Mouse (Mus musculus): ENCODE measurements around the gene Vkorc1. TPM values are rescaled to one million over a fixed set of nuclear protein-coding genes. Genes with fewer than 3 reads are reported as not detected.
"Not testable (repeated sequence)": the region's sequence is repeated elsewhere in the genome, so short reads cannot be mapped to it uniquely, and the experiment has no call there.

Vkorc1 gene
- polyA plus RNA-seq, 1 experiment = 31.8 TPM

- H3K27ac ChIP-seq (ENCODE audit: insufficient read depth, low read length) = no peak overlapping the region
- no peak overlapping the region for H3K9ac ChIP-seq (ENCODE audit: low read depth, poor library complexity, severe bottlenecking)
- no peaks in the 10 kb centered on the region for H3K27me3 ChIP-seq (ENCODE audit: control insufficient read depth, insufficient read depth, low read length, poor library complexity, severe bottlenecking)
- no peaks in the 10 kb centered on the region for H3K4me1 ChIP-seq (ENCODE audit: control insufficient read depth, insufficient read depth, low read length)
- H3K36me3 ChIP-seq (ENCODE audit: control insufficient read depth, insufficient read depth, low read length, poor library complexity, severe bottlenecking) = no peaks in the 10 kb centered on the region
- no peaks in the 10 kb centered on the region for H3K9me3 ChIP-seq (replicated peaks; ENCODE audit: control insufficient read depth, insufficient read depth, low read length, poor library complexity, severe bottlenecking)
- no peak overlapping the region for H3K4me3 ChIP-seq (ENCODE audit: low read depth, low read length)
- no peak for TF ChIP-seq EP300 (IDR thresholded peaks at IDR 0.05; ENCODE audit: insufficient read depth, low read depth, low read length)
- no peak for TF ChIP-seq CTCF (IDR thresholded peaks at IDR 0.05; ENCODE audit: low read depth, low read length)
- no peak for TF ChIP-seq POLR2A (IDR thresholded peaks at IDR 0.05; ENCODE audit: insufficient read depth, low read length)
Observed at GRCm38 (mm10) chr7:127898179-127898956, 3.0 kb upstream of the Vkorc1 start.

DNA sequence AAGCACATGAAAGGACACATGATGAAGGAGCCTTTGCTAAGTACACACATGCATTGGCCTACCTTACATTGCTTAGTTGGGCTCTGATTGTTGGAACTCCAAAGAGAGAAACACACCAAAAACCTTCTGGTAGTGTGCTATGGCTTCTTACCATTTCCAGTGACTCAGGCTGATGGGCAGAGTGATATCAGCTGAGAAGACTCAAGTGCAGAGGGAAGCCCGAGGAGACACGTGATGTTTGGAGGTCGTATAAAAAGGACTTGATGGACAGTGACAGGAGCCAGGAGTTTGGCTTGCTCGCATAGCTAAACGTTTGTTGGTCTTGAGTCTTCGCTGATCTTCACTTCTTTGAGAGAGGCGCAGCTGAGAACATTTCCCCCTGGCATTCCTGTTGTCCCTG is 2.1 kb upstream of the Vkorc1 start:
- no peak overlapping the region for H3K4me3 ChIP-seq (ENCODE audit: low read depth, low read length)
- TF ChIP-seq EP300 (IDR thresholded peaks at IDR 0.05; ENCODE audit: insufficient read depth, low read depth, low read length) = no peak
- TF ChIP-seq POLR2A (IDR thresholded peaks at IDR 0.05; ENCODE audit: insufficient read depth, low read length) = no peak
- TF ChIP-seq CTCF (IDR thresholded peaks at IDR 0.05; ENCODE audit: low read depth, low read length) = no peak
- H3K27ac ChIP-seq (ENCODE audit: insufficient read depth, low read length) = no peak overlapping the region
- H3K9ac ChIP-seq (ENCODE audit: low read depth, poor library complexity, severe bottlenecking) = no peak overlapping the region
- H3K27me3 ChIP-seq (ENCODE audit: control insufficient read depth, insufficient read depth, low read length, poor library complexity, severe bottlenecking) = no peaks in the 10 kb centered on the region
- no peaks in the 10 kb centered on the region for H3K4me1 ChIP-seq (ENCODE audit: control insufficient read depth, insufficient read depth, low read length)
- no peaks in the 10 kb centered on the region for H3K36me3 ChIP-seq (ENCODE audit: control insufficient read depth, insufficient read depth, low read length, poor library complexity, severe bottlenecking)
- H3K9me3 ChIP-seq (replicated peaks; ENCODE audit: control insufficient read depth, insufficient read depth, low read length, poor library complexity, severe bottlenecking) = no peaks in the 10 kb centered on the region

DNA sequence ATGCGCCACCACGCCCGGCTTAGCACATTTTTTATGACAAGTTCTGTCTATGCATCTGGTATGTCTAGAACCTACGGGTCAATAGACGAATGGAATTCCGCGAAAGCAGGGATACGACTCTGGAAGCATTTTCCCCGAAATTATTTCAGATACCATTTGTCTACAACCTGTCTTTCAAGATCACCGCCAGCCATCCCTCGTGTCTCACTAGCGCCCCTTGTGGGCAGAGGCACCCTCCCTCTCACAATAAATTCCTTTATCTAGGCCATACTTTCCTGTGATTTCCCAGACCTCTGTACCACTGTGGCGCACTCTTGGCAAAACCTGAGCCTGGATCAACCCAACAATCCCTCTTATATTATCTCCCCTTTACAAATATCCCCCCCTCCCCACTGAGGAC is 967 bp upstream of the Vkorc1 start:
- no peaks in the 10 kb centered on the region for H3K36me3 ChIP-seq (ENCODE audit: control insufficient read depth, insufficient read depth, low read length, poor library complexity, severe bottlenecking)
- no peaks in the 10 kb centered on the region for H3K27me3 ChIP-seq (ENCODE audit: control insufficient read depth, insufficient read depth, low read length, poor library complexity, severe bottlenecking)
- no peaks in the 10 kb centered on the region for H3K9me3 ChIP-seq (replicated peaks; ENCODE audit: control insufficient read depth, insufficient read depth, low read length, poor library complexity, severe bottlenecking)
- H3K9ac ChIP-seq (ENCODE audit: low read depth, poor library complexity, severe bottlenecking) = no peak overlapping the region
- TF ChIP-seq POLR2A (IDR thresholded peaks at IDR 0.05; ENCODE audit: insufficient read depth, low read length) = no peak
- TF ChIP-seq CTCF (IDR thresholded peaks at IDR 0.05; ENCODE audit: low read depth, low read length) = peak; percentile 92
- no peak overlapping the region for H3K27ac ChIP-seq (ENCODE audit: insufficient read depth, low read length)
- H3K4me1 ChIP-seq (ENCODE audit: control insufficient read depth, insufficient read depth, low read length) = no peaks in the 10 kb centered on the region
- peak overlapping the region; percentile 40 for H3K4me3 ChIP-seq (ENCODE audit: low read depth, low read length)

GRCm38 (mm10) chr7:127895891-127896290 is 474 bp upstream of the Vkorc1 start:
- H3K27me3 ChIP-seq (ENCODE audit: control insufficient read depth, insufficient read depth, low read length, poor library complexity, severe bottlenecking); H3K27ac ChIP-seq (ENCODE audit: insufficient read depth, low read length); H3K9me3 ChIP-seq (replicated peaks; ENCODE audit: control insufficient read depth, insufficient read depth, low read length, poor library complexity, severe bottlenecking); H3K36me3 ChIP-seq (ENCODE audit: control insufficient read depth, insufficient read depth, low read length, poor library complexity, severe bottlenecking); H3K4me1 ChIP-seq (ENCODE audit: control insufficient read depth, insufficient read depth, low read length); H3K9ac ChIP-seq (ENCODE audit: low read depth, poor library complexity, severe bottlenecking): not testable (repeated sequence)
- H3K4me3 ChIP-seq (ENCODE audit: low read depth, low read length) = peak overlapping the region; percentile 40

- H3K4me3 ChIP-seq (ENCODE audit: low read depth, low read length) = peak overlapping the region; percentile 72; the same call in 1 of the 2 replicates
- TF ChIP-seq EP300 (IDR thresholded peaks at IDR 0.05; ENCODE audit: insufficient read depth, low read depth, low read length) (no peak), POLR2A (IDR thresholded peaks at IDR 0.05; ENCODE audit: insufficient read depth, low read length) (no peak), CTCF (IDR thresholded peaks at IDR 0.05; ENCODE audit: low read depth, low read length) (no peak)
- H3K4me1 ChIP-seq (ENCODE audit: control insufficient read depth, insufficient read depth, low read length) = no peaks in the 10 kb centered on the region
- H3K36me3 ChIP-seq (ENCODE audit: control insufficient read depth, insufficient read depth, low read length, poor library complexity, severe bottlenecking) = 0 out of 2 replicates have a peak, but pooled peaks cover under 1% of the 10 kb centered on the region
- peak overlapping the region; percentile 45; the same call in 1 of the 2 replicates for H3K9ac ChIP-seq (ENCODE audit: low read depth, poor library complexity, severe bottlenecking)
- H3K9me3 ChIP-seq (replicated peaks; ENCODE audit: control insufficient read depth, insufficient read depth, low read length, poor library complexity, severe bottlenecking) = no peaks in the 10 kb centered on the region
- no peaks in the 10 kb centered on the region for H3K27me3 ChIP-seq (ENCODE audit: control insufficient read depth, insufficient read depth, low read length, poor library complexity, severe bottlenecking)
- H3K27ac ChIP-seq (ENCODE audit: insufficient read depth, low read length) = no peak overlapping the region
Observed at GRCm38 (mm10) chr7:127894480-127894879, 937 bp downstream of the Vkorc1 start.

DNA sequence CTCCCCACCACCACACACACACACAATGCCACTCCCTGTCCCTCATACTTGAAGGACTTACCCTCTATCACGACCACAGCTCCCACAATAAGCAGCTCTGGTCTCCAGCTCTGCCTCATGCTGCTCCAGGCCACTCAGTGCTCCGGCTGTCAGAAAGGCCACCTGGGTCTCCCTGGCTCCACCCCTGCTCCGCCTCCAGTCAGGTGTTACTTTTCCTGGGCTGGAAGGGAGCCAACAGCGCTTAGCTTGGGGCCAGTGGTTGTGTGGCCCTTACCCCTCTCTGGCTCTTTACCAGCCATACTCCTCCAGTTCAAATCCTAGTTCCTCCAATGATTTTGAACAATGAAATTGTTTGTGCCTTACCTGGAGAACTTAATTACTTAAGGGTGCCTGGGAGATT is 4.6 kb downstream of the Vkorc1 start, which contains the start of gene Prss53:
Gene Prss53 (minus strand): TSS at position 173 of the 400 bp plus-strand sequence.
- Histone ChIP-seq H3K9ac (ENCODE audit: low read depth, poor library complexity, severe bottlenecking) (no peak within 1 kb of the TSS), H3K27ac (ENCODE audit: insufficient read depth, low read length) (no peak within 1 kb of the TSS), H3K4me1 (ENCODE audit: control insufficient read depth, insufficient read depth, low read length) (no peaks in the 10 kb centered on the region), H3K9me3 (replicated peaks; ENCODE audit: control insufficient read depth, insufficient read depth, low read length, poor library complexity, severe bottlenecking) (no peaks in the 10 kb centered on the region), H3K27me3 (ENCODE audit: control insufficient read depth, insufficient read depth, low read length, poor library complexity, severe bottlenecking) (no peaks in the 10 kb centered on the region), H3K4me3 (ENCODE audit: low read depth, low read length) (no peak within 1 kb of the TSS), H3K36me3 (ENCODE audit: control insufficient read depth, insufficient read depth, low read length, poor library complexity, severe bottlenecking) (peaks cover 11% of the 10 kb centered on the region; the same call in 1 of the 2 replicates)
- TF ChIP-seq CTCF (IDR thresholded peaks at IDR 0.05; ENCODE audit: low read depth, low read length) (no peak), POLR2A (IDR thresholded peaks at IDR 0.05; ENCODE audit: insufficient read depth, low read length) (no peak), EP300 (IDR thresholded peaks at IDR 0.05; ENCODE audit: insufficient read depth, low read depth, low read length) (no peak)
